Mouse (Mus musculus) embryonic facial prominence, embryonic 14.5 days (tissue): ENCODE measurements at regions not wholly inside any gene's neighbourhood (a gene's known extent, or its start where the extent isn't known, plus 50 kb on each side); places are given as distances from the start of the nearest gene placed in this dataset.
"Not testable (repeated sequence)": the region's sequence is repeated elsewhere in the genome, so short reads cannot be mapped to it uniquely, and the experiment has no call there.

Experiments used
- ATAC-seq: fragments of 200-750 bp; cut with Nextera tagmentation; 2 replicates; pipeline ENCODE4 v1.8.0; 2017; ENCODE audit warnings: low read depth, moderate number of reproducible peaks, moderate TSS enrichment
- DNase-seq: peaks from one replicate; pipeline ENCODE4 v3.0.0-alpha.2; 2015; ENCODE audit warnings: low spot score
- H3K27ac ChIP-seq: fragments of 300-500 bp; sonication (generic); replicated peaks from 2 replicates; pipeline ENCODE4 v1.5.1; 2014; ENCODE audit warnings: low read depth, mild to moderate bottlenecking, low read length, moderate library complexity
- H3K27me3 ChIP-seq: fragments of 300-500 bp; sonication (generic); replicated peaks from 2 replicates; pipeline ENCODE4 v1.6.1; 2014; ENCODE audit warnings: low read length; ENCODE audit not compliant: control insufficient read depth, insufficient read depth
- H3K36me3 ChIP-seq: fragments of 300-500 bp; sonication (generic); 2 replicates; pipeline ENCODE4 v1.6.1; 2014; ENCODE audit warnings: low read length, mixed read lengths; ENCODE audit not compliant: control insufficient read depth, insufficient read depth
- H3K4me1 ChIP-seq: fragments of 300-500 bp; sonication (generic); 2 replicates; pipeline ENCODE4 v1.6.1; 2014; ENCODE audit warnings: antibody characterized with exemption, low read length; ENCODE audit not compliant: control insufficient read depth, insufficient read depth
- H3K4me2 ChIP-seq: fragments of 300-500 bp; sonication (generic); 2 replicates; pipeline ENCODE4 v1.6.1; 2014; ENCODE audit warnings: low read depth, mild to moderate bottlenecking, low read length, moderate library complexity, mixed read lengths
- H3K4me3 ChIP-seq: fragments of 300-500 bp; sonication (generic); 2 replicates; pipeline ENCODE4 v1.5.1; 2014; ENCODE audit warnings: low read depth, mild to moderate bottlenecking, low read length
- H3K9ac ChIP-seq: fragments of 300-500 bp; sonication (generic); 2 replicates; pipeline ENCODE4 v1.6.1; 2014; ENCODE audit warnings: low read depth, mild to moderate bottlenecking, low read length, moderate library complexity, mixed read lengths
- H3K9me3 ChIP-seq: fragments of 300-500 bp; sonication (generic); 2 replicates; pipeline ENCODE4 v1.6.1; 2016; ENCODE audit warnings: low read length; ENCODE audit not compliant: control insufficient read depth
- WGBS: fragments of 180-500 bp; shearing (Covaris S2); extraction: QIAGEN DNeasy Blood & Tissue Kit; methylation state at CpG from one replicate; pipeline ENCODE4 v1.1.7; 2014; 5-methylcytosine and 5-hydroxymethylcytosine counted together

DNA sequence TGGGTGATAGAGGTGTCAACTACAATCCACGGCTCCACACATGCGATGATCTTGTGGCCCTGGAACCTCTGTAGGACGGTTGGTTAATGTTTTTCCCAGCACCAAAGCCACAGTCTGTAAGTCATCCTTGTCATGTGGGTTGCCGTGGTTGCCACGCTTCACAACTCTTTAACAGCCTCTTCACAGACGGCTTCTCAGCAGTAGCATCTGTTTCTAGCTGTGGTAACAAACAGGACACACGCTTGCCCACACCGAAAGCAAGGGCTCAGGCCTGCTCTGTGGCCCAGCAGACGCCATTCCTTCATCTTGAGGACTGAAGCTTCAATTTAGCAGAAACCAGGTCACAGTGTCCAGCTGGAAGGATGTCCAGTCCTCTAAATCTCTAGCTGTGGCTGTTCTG, 135.4 kb downstream of the Tmem121 start:
- no peaks in the 10 kb centered on the region for H3K36me3 ChIP-seq
- H3K27me3 ChIP-seq: no peaks in the 10 kb centered on the region
- WGBS: 80% methylated on average over 9 of the region's 9 CpGs
- DNase-seq (no peak), ATAC-seq (no peak)
- H3K9ac ChIP-seq: no peak overlapping the region
- H3K4me2 ChIP-seq: no peak overlapping the region
- H3K27ac ChIP-seq: no peak overlapping the region
- H3K9me3 ChIP-seq: no peaks in the 10 kb centered on the region
- no peak overlapping the region for H3K4me3 ChIP-seq
- H3K4me1 ChIP-seq: no peaks in the 10 kb centered on the region

- no peak overlapping the region for H3K4me2 ChIP-seq
- H3K27ac ChIP-seq: no peak overlapping the region
- H3K4me3 ChIP-seq: no peak overlapping the region
- DNase-seq (no peak), ATAC-seq (no peak)
- no peak overlapping the region for H3K9ac ChIP-seq
- WGBS: 82% methylated on average over 2 of the region's 2 CpGs
- no peaks in the 10 kb centered on the region for H3K4me1 ChIP-seq
- no peaks in the 10 kb centered on the region for H3K36me3 ChIP-seq
- H3K9me3 ChIP-seq: no peaks in the 10 kb centered on the region
- no peaks in the 10 kb centered on the region for H3K27me3 ChIP-seq
These were observed 136.4 kb downstream of the Tmem121 start for GRCm38 (mm10) chr12:113322173-113322572.

GRCm38 (mm10) chr12:113327851-113328250, 142.1 kb downstream of the Tmem121 start:
- H3K27ac ChIP-seq: no peak overlapping the region
- no peaks in the 10 kb centered on the region for H3K4me1 ChIP-seq
- no peaks in the 10 kb centered on the region for H3K27me3 ChIP-seq
- H3K9me3 ChIP-seq: no peaks in the 10 kb centered on the region
- ATAC-seq (no peak), DNase-seq (no peak)
- no peaks in the 10 kb centered on the region for H3K36me3 ChIP-seq
- H3K4me3 ChIP-seq: no peak overlapping the region
- no peak overlapping the region for H3K9ac ChIP-seq
- WGBS: 90% methylated on average over 5 of the region's 5 CpGs
- no peak overlapping the region for H3K4me2 ChIP-seq

DNA sequence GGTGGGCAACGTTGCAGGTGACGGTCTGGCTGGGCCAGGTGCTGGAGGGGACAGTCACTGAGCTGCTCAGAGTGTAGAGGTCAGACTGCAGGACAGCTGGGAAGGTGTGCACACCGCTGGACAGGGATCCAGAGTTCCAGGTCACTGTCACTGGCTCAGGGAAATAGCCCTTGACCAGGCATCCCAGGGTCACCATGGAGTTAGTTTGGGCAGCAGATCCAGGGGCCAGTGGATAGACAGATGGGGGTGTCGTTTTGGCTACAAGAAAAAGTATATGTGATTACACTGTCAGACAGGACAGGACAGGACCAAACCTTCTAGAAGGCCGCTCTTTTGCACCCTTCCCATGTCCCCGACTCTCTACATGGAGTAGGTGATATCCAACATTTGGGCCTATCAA, 144.5 kb downstream of the Tmem121 start:
- no peaks in the 10 kb centered on the region for H3K36me3 ChIP-seq
- ATAC-seq: no peak
- WGBS: 89% methylated on average over 6 of the region's 6 CpGs

DNA sequence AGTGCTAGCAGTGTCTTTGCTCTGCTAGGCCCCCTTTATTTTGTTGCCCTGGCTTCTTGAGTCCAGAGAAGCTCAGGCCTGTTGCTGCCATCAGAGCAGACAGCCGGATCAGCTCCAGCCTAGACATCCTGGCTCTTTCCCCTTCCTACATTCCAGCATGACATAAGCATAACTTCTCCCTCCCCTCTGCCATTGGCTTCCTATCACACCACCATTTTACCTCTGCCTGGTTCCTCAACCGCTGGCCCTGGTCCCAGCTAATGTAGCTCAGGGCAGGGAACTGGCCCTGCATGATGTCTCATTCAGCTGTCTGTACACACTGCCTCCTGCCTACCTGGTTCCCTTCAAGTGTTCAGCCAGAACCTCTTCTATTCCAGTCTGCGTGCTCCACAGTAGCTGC, 146.5 kb downstream of the Tmem121 start:
- no peak overlapping the region for H3K9ac ChIP-seq
- no peak overlapping the region for H3K4me3 ChIP-seq
- H3K36me3 ChIP-seq: no peaks in the 10 kb centered on the region
- H3K4me2 ChIP-seq: no peak overlapping the region
- no peaks in the 10 kb centered on the region for H3K27me3 ChIP-seq
- WGBS: 78% methylated on average over 3 of the region's 3 CpGs
- ATAC-seq (no peak), DNase-seq (no peak)
- H3K27ac ChIP-seq: no peak overlapping the region
- no peaks in the 10 kb centered on the region for H3K4me1 ChIP-seq
- no peaks in the 10 kb centered on the region for H3K9me3 ChIP-seq

More for the DNA sequence above, 144.5 kb downstream of the Tmem121 start:
- DNase-seq: no peak
- Histone ChIP-seq H3K9ac (no peak overlapping the region), H3K27me3 (no peaks in the 10 kb centered on the region), H3K4me2 (no peak overlapping the region), H3K4me3 (no peak overlapping the region), H3K4me1 (no peaks in the 10 kb centered on the region), H3K27ac (no peak overlapping the region), H3K9me3 (no peaks in the 10 kb centered on the region)

- no peaks in the 10 kb centered on the region for H3K4me1 ChIP-seq
- no peak for ATAC-seq
- no peak overlapping the region for H3K27ac ChIP-seq
- no peak overlapping the region for H3K4me2 ChIP-seq
- no peak overlapping the region for H3K4me3 ChIP-seq
- H3K9ac ChIP-seq: no peak overlapping the region
- H3K36me3 ChIP-seq: no peaks in the 10 kb centered on the region
- DNase-seq: no peak
- no peaks in the 10 kb centered on the region for H3K27me3 ChIP-seq
- H3K9me3 ChIP-seq: no peaks in the 10 kb centered on the region
These were observed 147.7 kb downstream of the Tmem121 start for GRCm38 (mm10) chr12:113333399-113333798.

DNA sequence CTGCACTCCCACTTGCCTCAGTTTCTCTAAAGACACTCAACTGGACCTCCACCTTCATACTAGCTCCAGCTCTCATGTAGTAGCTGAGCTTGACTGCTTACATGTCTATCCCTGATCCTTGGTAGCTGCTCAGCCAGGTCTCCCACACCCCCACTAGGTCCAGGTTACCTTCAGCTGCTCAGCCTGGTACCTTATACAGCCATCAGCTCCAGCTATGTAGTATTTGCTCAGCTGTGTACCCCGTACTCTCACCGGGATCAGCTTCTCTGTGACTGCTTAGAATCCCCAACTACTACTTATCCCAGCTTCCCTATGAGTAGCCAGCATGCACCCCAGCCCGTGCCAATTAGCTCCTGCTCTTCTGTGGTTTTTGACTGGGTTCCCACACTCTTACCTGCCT, 148.1 kb downstream of the Tmem121 start:
- not testable (repeated sequence) for H3K9ac ChIP-seq, H3K27me3 ChIP-seq, DNase-seq, H3K4me3 ChIP-seq, H3K36me3 ChIP-seq, H3K4me1 ChIP-seq, H3K9me3 ChIP-seq, H3K4me2 ChIP-seq, H3K27ac ChIP-seq, ATAC-seq
- WGBS: 82% methylated on average over 3 of the region's 3 CpGs

- WGBS: 56% methylated on average over 3 of the region's 3 CpGs
- Histone ChIP-seq H3K9me3 (no peaks in the 10 kb centered on the region), H3K9ac (no peak overlapping the region), H3K4me1 (no peaks in the 10 kb centered on the region), H3K36me3 (no peaks in the 10 kb centered on the region), H3K27me3 (no peaks in the 10 kb centered on the region), H3K27ac (no peak overlapping the region), H3K4me3 (no peak overlapping the region), H3K4me2 (no peak overlapping the region)
- ATAC-seq (no peak), DNase-seq (no peak)
These were observed 151.5 kb downstream of the Tmem121 start for GRCm38 (mm10) chr12:113337271-113337670.

GRCm38 (mm10) chr12:113338891-113339290, 150.4 kb upstream of the Adam6b start:
- H3K4me2 ChIP-seq: no peak overlapping the region
- no peaks in the 10 kb centered on the region for H3K9me3 ChIP-seq
- H3K27ac ChIP-seq: no peak overlapping the region
- H3K36me3 ChIP-seq: no peaks in the 10 kb centered on the region
- H3K4me3 ChIP-seq: no peak overlapping the region
- H3K9ac ChIP-seq: no peak overlapping the region
- DNase-seq: no peak
- whole genome bisulfite sequencing: 49% methylated on average over 7 of the region's 7 CpGs
- no peaks in the 10 kb centered on the region for H3K4me1 ChIP-seq
- ATAC-seq: no peak
- no peaks in the 10 kb centered on the region for H3K27me3 ChIP-seq
